Mouse (Mus musculus) forebrain, embryonic 16.5 days (tissue): ENCODE measurements at regions not wholly inside any gene's neighbourhood (a gene's known extent, or its start where the extent isn't known, plus 50 kb on each side); places are given as distances from the start of the nearest gene placed in this dataset.

Source experiments
- ATAC-seq: fragments of 200-750 bp; cut with Nextera tagmentation; 2 replicates; pipeline ENCODE4 v1.8.0; 2017; ENCODE audit warnings: mild to moderate bottlenecking, moderate library complexity
- H3K27ac ChIP-seq: fragments of 300-500 bp; sonication (generic); 2 replicates; pipeline ENCODE4 v1.5.1; 2014; ENCODE audit warnings: low read length, control low read depth
- H3K27me3 ChIP-seq: fragments of 300-500 bp; sonication (generic); replicated peaks from 2 replicates; pipeline ENCODE4 v1.6.1; 2014; ENCODE audit warnings: low read length; ENCODE audit not compliant: control insufficient read depth, insufficient read depth
- H3K36me3 ChIP-seq: fragments of 300-500 bp; sonication (generic); 2 replicates; pipeline ENCODE4 v1.6.1; 2014; ENCODE audit not compliant: control insufficient read depth, insufficient read depth
- H3K4me1 ChIP-seq: fragments of 300-500 bp; sonication (generic); replicated peaks from 2 replicates; pipeline ENCODE4 v1.6.1; 2014; ENCODE audit warnings: low read length; ENCODE audit not compliant: control insufficient read depth, insufficient read depth
- H3K4me2 ChIP-seq: fragments of 300-500 bp; sonication (generic); 2 replicates; pipeline ENCODE4 v1.6.1; 2014; ENCODE audit warnings: mild to moderate bottlenecking, low read length, control low read depth
- H3K4me3 ChIP-seq: fragments of 300-500 bp; sonication (generic); replicated peaks from 2 replicates; pipeline ENCODE4 v1.5.1; 2014; ENCODE audit warnings: mild to moderate bottlenecking, low read length, control low read depth
- H3K9ac ChIP-seq: fragments of 300-500 bp; sonication (generic); replicated peaks from 2 replicates; pipeline ENCODE4 v1.6.1; 2014; ENCODE audit warnings: low read depth, low read length, control low read depth
- H3K9me3 ChIP-seq: fragments of 300-500 bp; sonication (generic); 2 replicates; pipeline ENCODE4 v1.6.1; 2016; ENCODE audit warnings: low read length; ENCODE audit not compliant: control insufficient read depth
- WGBS: fragments of 180-500 bp; shearing (Covaris S2); extraction: QIAGEN DNeasy Blood & Tissue Kit; methylation state at CpG from one replicate; pipeline ENCODE4 v1.1.7; 2014; 5-methylcytosine and 5-hydroxymethylcytosine counted together

- H3K9me3 ChIP-seq = no peaks in the 10 kb centered on the region
- no peak for ATAC-seq
Measured at GRCm38 (mm10) chr14:54097026-54097425, 156.9 kb downstream of the Dad1 start.

GRCm38 (mm10) chr14:54092444-54092843 lies 161.5 kb downstream of the Dad1 start:
- Histone ChIP-seq H3K4me3 (no peak overlapping the region), H3K9me3 (no peaks in the 10 kb centered on the region), H3K27ac (no peak overlapping the region), H3K4me1 (no peaks in the 10 kb centered on the region), H3K9ac (no peak overlapping the region), H3K36me3 (no peaks in the 10 kb centered on the region), H3K27me3 (no peaks in the 10 kb centered on the region), H3K4me2 (no peak overlapping the region)
- 88% methylated on average over 6 of the region's 6 CpGs for WGBS
- no peak for ATAC-seq

More at GRCm38 (mm10) chr14:54097026-54097425, 156.9 kb downstream of the Dad1 start:
- H3K36me3 ChIP-seq = no peaks in the 10 kb centered on the region
- no peak overlapping the region for H3K27ac ChIP-seq
- H3K27me3 ChIP-seq = no peaks in the 10 kb centered on the region
- no peak overlapping the region for H3K4me3 ChIP-seq
- H3K4me2 ChIP-seq = no peak overlapping the region
- H3K9ac ChIP-seq = no peak overlapping the region
- H3K4me1 ChIP-seq = no peaks in the 10 kb centered on the region
- WGBS = 75% methylated on average over 2 of the region's 2 CpGs

- WGBS = 53% methylated on average over 11 of the region's 11 CpGs
- no peaks in the 10 kb centered on the region for H3K36me3 ChIP-seq
- no peaks in the 10 kb centered on the region; the same call in 1 of the 2 replicates for H3K27me3 ChIP-seq
- no peaks in the 10 kb centered on the region for H3K4me1 ChIP-seq
- no peak overlapping the region for H3K4me2 ChIP-seq
- no peak overlapping the region for H3K9ac ChIP-seq
- H3K4me3 ChIP-seq = no peak overlapping the region
- ATAC-seq = no peak
- no peaks in the 10 kb centered on the region for H3K9me3 ChIP-seq
- H3K27ac ChIP-seq = no peak overlapping the region
Measured at GRCm38 (mm10) chr14:54086660-54087059, 167.2 kb downstream of the Dad1 start.

- 92% methylated on average over 3 of the region's 3 CpGs for WGBS
- no peak for ATAC-seq
- H3K4me2 ChIP-seq = no peak overlapping the region
- H3K9ac ChIP-seq = no peak overlapping the region
- H3K4me1 ChIP-seq = no peaks in the 10 kb centered on the region
- no peaks in the 10 kb centered on the region for H3K36me3 ChIP-seq
- H3K27me3 ChIP-seq = no peaks in the 10 kb centered on the region
- H3K9me3 ChIP-seq = no peaks in the 10 kb centered on the region; the same call in 1 of the 2 replicates
- no peak overlapping the region for H3K4me3 ChIP-seq
- H3K27ac ChIP-seq = no peak overlapping the region
Measured at GRCm38 (mm10) chr14:54074659-54075058, 179.2 kb downstream of the Dad1 start.

GRCm38 (mm10) chr14:54072283-54072912 lies 181.5 kb downstream of the Dad1 start:
- Histone ChIP-seq H3K4me1 (no peaks in the 10 kb centered on the region), H3K4me3 (no peak overlapping the region), H3K27ac (no peak overlapping the region), H3K27me3 (no peaks in the 10 kb centered on the region), H3K9ac (no peak overlapping the region), H3K36me3 (no peaks in the 10 kb centered on the region), H3K4me2 (no peak overlapping the region), H3K9me3 (no peaks in the 10 kb centered on the region)
- ATAC-seq = no peak
- 73% methylated on average over 10 of the region's 10 CpGs for WGBS

- no peaks in the 10 kb centered on the region for H3K4me1 ChIP-seq
- no peaks in the 10 kb centered on the region for H3K36me3 ChIP-seq
- no peak for ATAC-seq
- H3K4me2 ChIP-seq = no peak overlapping the region
- no peak overlapping the region for H3K4me3 ChIP-seq
- H3K9ac ChIP-seq = no peak overlapping the region
- H3K9me3 ChIP-seq = no peaks in the 10 kb centered on the region
- no peak overlapping the region for H3K27ac ChIP-seq
- H3K27me3 ChIP-seq = no peaks in the 10 kb centered on the region
Measured at GRCm38 (mm10) chr14:54070240-54070639, 183.7 kb downstream of the Dad1 start.

GRCm38 (mm10) chr14:54068684-54069083 lies 185.2 kb downstream of the Dad1 start:
- Histone ChIP-seq H3K4me3 (no peak overlapping the region), H3K27ac (no peak overlapping the region), H3K9me3 (no peaks in the 10 kb centered on the region), H3K27me3 (no peaks in the 10 kb centered on the region), H3K4me1 (peaks cover 2% of the 10 kb centered on the region; the same call in 1 of the 2 replicates), H3K9ac (no peak overlapping the region), H3K36me3 (no peaks in the 10 kb centered on the region), H3K4me2 (no peak overlapping the region)
- ATAC-seq = no peak
- WGBS = 97% methylated on average over 1 of the region's 1 CpGs

GRCm38 (mm10) chr14:54065466-54065865 lies 188.4 kb downstream of the Dad1 start:
- no peaks in the 10 kb centered on the region for H3K27me3 ChIP-seq
- no peak overlapping the region for H3K4me2 ChIP-seq
- no peak overlapping the region for H3K27ac ChIP-seq
- no peak overlapping the region for H3K4me3 ChIP-seq
- H3K4me1 ChIP-seq = peaks cover 9% of the 10 kb centered on the region
- 54% methylated on average over 4 of the region's 4 CpGs for WGBS
- H3K36me3 ChIP-seq = no peaks in the 10 kb centered on the region
- no peak for ATAC-seq
- no peak overlapping the region for H3K9ac ChIP-seq
- no peaks in the 10 kb centered on the region for H3K9me3 ChIP-seq

- 28% methylated on average over 11 of the region's 11 CpGs for WGBS
- no peak overlapping the region for H3K4me2 ChIP-seq
- H3K36me3 ChIP-seq = no peaks in the 10 kb centered on the region
- no peak overlapping the region; the same call in 1 of the 2 replicates for H3K9ac ChIP-seq
- H3K4me1 ChIP-seq = peaks cover 15% of the 10 kb centered on the region
- H3K9me3 ChIP-seq = no peaks in the 10 kb centered on the region
- no peaks in the 10 kb centered on the region for H3K27me3 ChIP-seq
- ATAC-seq = peak; percentile 12
- no peak overlapping the region for H3K27ac ChIP-seq
- H3K4me3 ChIP-seq = no peak overlapping the region
Measured at GRCm38 (mm10) chr14:54064541-54065402, 189.1 kb downstream of the Dad1 start.
